Mouse (Mus musculus) midbrain, embryonic 14.5 days (tissue): ENCODE data around the gene Cbfa2t2. TPM values are rescaled to one million over a fixed set of nuclear protein-coding genes. Genes with fewer than 3 reads are reported as not detected.

Experiments used
- ATAC-seq: fragments of 200-750 bp; cut with Nextera tagmentation; 2 replicates; pipeline ENCODE4 v1.8.0; 2017; ENCODE audit warnings: moderate number of reproducible peaks, moderate library complexity; ENCODE audit not compliant: low FRiP score, low TSS enrichment
- DNase-seq: peaks from one replicate; pipeline ENCODE4 v3.0.0-alpha.2; 2015
- H3K27ac ChIP-seq: fragments of 300-500 bp; sonication (generic); replicated peaks from 2 replicates; pipeline ENCODE4 v1.5.1; 2014; ENCODE audit warnings: mild to moderate bottlenecking, low read depth, low read length, moderate library complexity
- H3K27me3 ChIP-seq: fragments of 300-500 bp; sonication (generic); 2 replicates; pipeline ENCODE4 v1.6.1; 2014; ENCODE audit warnings: low read length, control low read depth, mixed read lengths; ENCODE audit not compliant: control insufficient read depth, insufficient read depth
- H3K36me3 ChIP-seq: fragments of 300-500 bp; sonication (generic); 2 replicates; pipeline ENCODE4 v1.6.1; 2014; ENCODE audit warnings: low read length, control low read depth; ENCODE audit not compliant: control insufficient read depth, insufficient read depth
- H3K4me1 ChIP-seq: fragments of 300-500 bp; sonication (generic); 2 replicates; pipeline ENCODE4 v1.6.1; 2014; ENCODE audit warnings: mild to moderate bottlenecking, antibody characterized with exemption, low read length, control low read depth; ENCODE audit not compliant: control insufficient read depth, insufficient read depth
- H3K4me2 ChIP-seq: fragments of 300-500 bp; sonication (generic); 2 replicates; pipeline ENCODE4 v1.6.1; 2014; ENCODE audit warnings: mild to moderate bottlenecking, low read length, moderate library complexity
- H3K4me3 ChIP-seq: fragments of 300-500 bp; sonication (generic); replicated peaks from 2 replicates; pipeline ENCODE4 v1.5.1; 2014; ENCODE audit warnings: low read depth, low read length
- H3K9ac ChIP-seq: fragments of 300-500 bp; sonication (generic); replicated peaks from 2 replicates; pipeline ENCODE4 v1.6.1; 2014; ENCODE audit warnings: mild to moderate bottlenecking, low read length, moderate library complexity
- H3K9me3 ChIP-seq: fragments of 300-500 bp; sonication (generic); 2 replicates; pipeline ENCODE4 v1.6.1; 2016; ENCODE audit warnings: low read length, control low read depth, mixed read lengths; ENCODE audit not compliant: control insufficient read depth
- WGBS: fragments of 180-500 bp; shearing (Covaris S2); extraction: QIAGEN DNeasy Blood & Tissue Kit; methylation state at CpG from one replicate; pipeline ENCODE4 v1.1.7; 2014; 5-methylcytosine and 5-hydroxymethylcytosine counted together
- polyA plus RNA-seq: library from polyadenylated mRNA; unstranded; fragments of >200 nt; fragmentation: Nextera tagmentation; extraction: Ambion mirVana; gene quantifications from 2 replicates; pipeline ENCODE4 v1.2.1, GENCODE M21; 2014

Gene Cbfa2t2
- polyA plus RNA-seq, 1 experiment from 2014 or later = 65.6 TPM

DNA sequence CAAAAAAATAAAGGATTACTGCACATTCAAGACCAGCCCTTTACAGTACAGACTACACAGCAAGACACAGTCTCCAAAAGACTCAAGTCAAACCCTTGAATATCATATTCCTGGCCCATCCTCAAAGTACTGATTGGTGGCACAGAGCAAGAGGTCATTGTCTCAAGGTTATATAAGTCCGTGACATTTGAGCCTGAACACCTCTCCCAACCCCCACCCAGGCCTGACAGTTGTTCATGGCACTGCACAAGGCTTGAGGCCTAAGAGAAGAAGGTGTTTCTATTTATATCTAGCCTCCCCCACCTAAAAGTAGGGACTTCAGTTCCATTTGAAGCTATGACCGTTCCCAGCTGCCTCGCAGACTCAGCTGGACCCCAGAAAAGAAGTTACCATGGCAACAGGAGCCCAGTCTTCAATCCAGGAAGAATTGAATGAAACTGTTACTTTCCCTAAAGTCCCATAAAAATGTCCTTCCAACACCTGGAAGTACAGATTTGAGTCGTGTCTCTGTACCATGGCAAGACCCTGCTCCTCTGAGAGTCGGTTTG is 30.8 kb upstream of the Cbfa2t2 start:
- no peaks in the 10 kb centered on the region for H3K9me3 ChIP-seq
- WGBS = 50% methylated on average over 5 of the region's 5 CpGs
- peaks cover 11% of the 10 kb centered on the region; the same call in 1 of the 2 replicates for H3K4me1 ChIP-seq
- H3K36me3 ChIP-seq = no peaks in the 10 kb centered on the region
- no peak overlapping the region for H3K4me3 ChIP-seq
- no peaks in the 10 kb centered on the region for H3K27me3 ChIP-seq
- ATAC-seq = no peak
- no peak overlapping the region for H3K27ac ChIP-seq
- peak; percentile 57 for DNase-seq
- H3K9ac ChIP-seq = no peak overlapping the region
- H3K4me2 ChIP-seq = no peak overlapping the region

DNA sequence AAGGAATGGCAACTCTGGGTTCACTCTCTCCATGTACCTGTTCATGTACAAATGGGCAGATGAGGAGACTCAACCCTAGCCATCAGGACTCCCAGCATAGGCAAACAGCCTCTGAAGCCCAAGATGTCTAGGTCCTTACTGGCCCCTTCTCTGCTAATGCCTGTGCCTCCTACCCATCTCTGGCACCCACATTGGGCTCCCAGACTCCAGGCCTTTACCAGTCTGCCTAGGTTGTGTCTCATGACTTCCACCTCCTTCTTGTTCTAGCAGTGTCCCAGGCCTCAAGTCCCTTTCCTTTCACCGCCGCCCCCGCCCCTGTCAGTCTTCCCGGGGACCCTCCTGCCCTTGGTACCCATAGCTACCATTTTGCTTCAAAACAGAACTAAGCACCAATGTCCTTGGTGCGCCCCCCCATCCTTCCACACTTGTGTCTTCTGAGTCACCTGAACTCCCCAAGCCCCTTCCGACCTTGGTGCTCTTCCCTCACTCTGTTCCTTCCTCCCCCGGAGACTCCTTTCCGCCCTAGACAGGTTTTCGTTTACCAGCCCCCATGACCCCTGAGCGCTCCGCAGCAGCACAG is 29.1 kb upstream of the Cbfa2t2 start:
- DNase-seq = no peak
- H3K4me2 ChIP-seq = peak overlapping the region; percentile 71
- H3K36me3 ChIP-seq = no peaks in the 10 kb centered on the region
- peak overlapping the region; percentile 70 for H3K9ac ChIP-seq
- peak overlapping the region; percentile 55 for H3K27ac ChIP-seq
- 28% methylated on average over 11 of the region's 11 CpGs for WGBS
- no peak for ATAC-seq
- no peaks in the 10 kb centered on the region for H3K9me3 ChIP-seq
- H3K4me1 ChIP-seq = peaks cover 11% of the 10 kb centered on the region; the same call in 1 of the 2 replicates
- H3K27me3 ChIP-seq = no peaks in the 10 kb centered on the region
- peak overlapping the region; percentile 69 for H3K4me3 ChIP-seq

DNA sequence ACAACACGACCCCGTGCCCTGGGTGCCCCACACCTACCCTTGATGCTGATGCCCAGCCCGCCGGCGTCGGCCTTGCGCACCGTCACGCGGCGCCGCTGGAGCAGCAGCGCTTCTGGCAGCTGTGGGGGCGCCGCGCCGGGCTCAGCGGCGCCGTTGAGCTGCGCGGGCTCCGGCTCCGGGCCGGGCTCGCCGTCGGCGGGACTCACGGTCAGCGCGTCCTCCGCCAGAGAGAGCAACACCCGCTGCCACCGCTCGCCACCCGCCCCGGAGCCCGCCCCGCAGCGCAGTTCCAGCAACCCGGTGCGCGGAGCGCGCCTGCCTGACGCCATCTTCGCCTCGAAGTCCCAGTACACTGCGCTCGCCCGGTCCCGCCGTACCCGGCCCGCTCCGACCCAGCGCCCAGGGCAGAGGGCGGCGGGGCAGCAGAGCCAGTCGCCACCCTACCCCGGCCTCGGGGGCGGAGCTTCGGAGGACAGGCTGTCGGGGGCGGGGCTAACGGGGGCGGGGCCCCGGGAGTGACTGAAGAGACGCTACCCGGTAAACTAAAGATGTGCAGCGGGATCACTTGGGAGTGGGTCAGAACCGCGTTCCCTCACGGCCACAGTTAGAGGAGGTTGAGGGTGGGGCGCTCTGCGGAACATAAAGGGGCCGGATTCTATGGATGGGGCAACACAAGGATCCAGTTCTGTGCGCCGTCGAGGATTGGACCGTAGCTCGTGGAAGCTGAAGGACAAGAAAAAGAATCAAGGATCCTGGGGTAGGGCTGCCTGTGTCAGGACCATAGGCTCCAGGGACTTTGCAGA is 28.4 kb upstream of the Cbfa2t2 start, which contains the start of gene Snta1:
Gene Snta1 (minus strand): TSS at position 457 of the 803 bp plus-strand sequence.
- peak within 1 kb of the TSS; percentile 55 for H3K27ac ChIP-seq
- ATAC-seq (peak; percentile 90), DNase-seq (peak; percentile 86)
- peaks cover 8% of the 10 kb centered on the region; the same call in 1 of the 2 replicates for H3K4me1 ChIP-seq
- H3K36me3 ChIP-seq = no peaks in the 10 kb centered on the region
- no peaks in the 10 kb centered on the region for H3K27me3 ChIP-seq
- no peaks in the 10 kb centered on the region for H3K9me3 ChIP-seq
- peak within 1 kb of the TSS; percentile 70 for H3K9ac ChIP-seq
- 2% methylated on average over 83 of the region's 84 CpGs for WGBS
- peak within 1 kb of the TSS; percentile 69 for H3K4me3 ChIP-seq
- H3K4me2 ChIP-seq = peak within 1 kb of the TSS; percentile 71

DNA sequence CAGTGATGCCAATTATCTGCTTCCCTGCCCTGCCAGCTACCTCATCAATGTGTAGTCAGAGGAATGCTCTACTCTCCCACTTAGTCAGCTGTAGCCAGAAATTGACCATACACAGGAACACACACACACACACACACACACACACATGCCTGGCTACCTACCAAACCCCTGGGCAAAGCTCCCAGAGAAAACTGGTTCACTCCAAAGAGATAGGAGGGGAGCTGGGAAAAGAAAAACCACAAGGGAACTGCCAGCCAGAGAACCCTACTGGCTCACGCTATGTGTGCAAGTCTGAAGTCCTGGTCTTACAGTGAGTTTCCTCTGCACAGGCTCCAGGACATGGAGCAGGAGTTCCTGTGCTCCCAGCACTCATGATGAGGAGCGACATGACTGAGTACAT is 25.9 kb upstream of the Cbfa2t2 start:
- Histone ChIP-seq H3K4me1 (peaks cover 5% of the 10 kb centered on the region; the same call in 1 of the 2 replicates), H3K27me3 (no peaks in the 10 kb centered on the region), H3K4me3 (no peak overlapping the region), H3K4me2 (no peak overlapping the region), H3K27ac (no peak overlapping the region), H3K9ac (no peak overlapping the region), H3K36me3 (no peaks in the 10 kb centered on the region), H3K9me3 (no peaks in the 10 kb centered on the region)
- 72% methylated on average over 2 of the region's 2 CpGs for WGBS
- ATAC-seq = no peak
- DNase-seq = peak; percentile 30

DNA sequence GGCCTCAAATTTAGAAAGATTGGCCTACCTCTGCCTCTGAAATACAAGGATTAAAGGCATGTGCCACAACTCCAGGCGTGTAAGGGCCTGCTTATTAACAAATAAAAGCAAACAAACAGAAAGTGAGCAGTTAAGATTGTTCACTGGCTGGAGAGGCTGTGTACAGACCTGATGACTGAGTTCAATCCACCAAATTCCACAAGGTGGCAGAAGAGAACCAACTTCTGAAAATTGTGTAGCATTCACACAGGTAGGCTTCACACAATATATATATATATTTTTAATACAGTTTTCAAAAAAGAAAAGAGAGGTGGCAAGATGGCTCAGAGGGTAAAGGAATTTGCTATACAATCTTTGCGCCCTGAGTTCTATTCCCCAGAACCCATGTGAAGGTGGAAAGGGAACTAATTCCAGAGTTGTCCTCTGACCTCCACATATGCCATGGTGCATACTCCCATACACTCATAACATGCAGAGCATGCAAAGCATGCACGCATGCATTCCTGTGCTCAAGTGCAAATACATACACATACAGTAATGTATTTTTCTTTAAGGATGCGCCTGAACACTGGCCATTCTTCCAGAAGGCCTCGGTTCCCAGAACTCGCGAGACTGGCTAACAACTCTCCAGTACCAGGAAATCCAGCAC is 24.1 kb upstream of the Cbfa2t2 start:
- Histone ChIP-seq H3K4me2 (no peak overlapping the region), H3K4me1 (no peaks in the 10 kb centered on the region), H3K27me3 (no peaks in the 10 kb centered on the region), H3K4me3 (no peak overlapping the region), H3K27ac (no peak overlapping the region), H3K36me3 (no peaks in the 10 kb centered on the region), H3K9ac (no peak overlapping the region), H3K9me3 (no peaks in the 10 kb centered on the region)
- no peak for ATAC-seq
- 69% methylated on average over 7 of the region's 7 CpGs for WGBS
- peak; percentile 90 for DNase-seq

DNA sequence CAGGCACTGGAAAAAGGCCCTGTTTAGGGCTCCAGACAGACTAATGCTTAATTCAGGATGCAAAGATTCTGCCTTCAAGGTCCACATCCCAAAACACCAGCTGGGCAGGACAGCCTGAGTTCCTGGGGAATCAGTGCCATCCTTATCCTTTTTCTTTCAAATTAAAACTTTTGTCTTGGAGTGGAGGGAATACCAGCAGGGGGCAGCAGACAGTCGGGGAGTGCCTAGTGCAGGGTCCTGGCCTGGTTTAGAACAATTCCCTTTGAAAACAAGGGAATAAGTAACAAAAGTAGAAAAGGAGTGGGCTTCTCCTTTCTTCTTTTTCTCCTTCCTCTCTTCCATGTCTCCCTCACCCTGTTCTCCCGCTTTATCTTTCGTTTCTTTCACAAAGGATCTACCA is 19.2 kb upstream of the Cbfa2t2 start:
- Histone ChIP-seq H3K27ac (no peak overlapping the region), H3K4me3 (no peak overlapping the region), H3K36me3 (no peaks in the 10 kb centered on the region), H3K27me3 (no peaks in the 10 kb centered on the region), H3K9me3 (no peaks in the 10 kb centered on the region), H3K4me2 (no peak overlapping the region), H3K4me1 (0 out of 2 replicates have a peak, but pooled peaks cover 8% of the 10 kb centered on the region), H3K9ac (no peak overlapping the region)
- 14% methylated on average over 3 of the region's 3 CpGs for WGBS
- peak; percentile 89 for DNase-seq
- ATAC-seq = no peak

DNA sequence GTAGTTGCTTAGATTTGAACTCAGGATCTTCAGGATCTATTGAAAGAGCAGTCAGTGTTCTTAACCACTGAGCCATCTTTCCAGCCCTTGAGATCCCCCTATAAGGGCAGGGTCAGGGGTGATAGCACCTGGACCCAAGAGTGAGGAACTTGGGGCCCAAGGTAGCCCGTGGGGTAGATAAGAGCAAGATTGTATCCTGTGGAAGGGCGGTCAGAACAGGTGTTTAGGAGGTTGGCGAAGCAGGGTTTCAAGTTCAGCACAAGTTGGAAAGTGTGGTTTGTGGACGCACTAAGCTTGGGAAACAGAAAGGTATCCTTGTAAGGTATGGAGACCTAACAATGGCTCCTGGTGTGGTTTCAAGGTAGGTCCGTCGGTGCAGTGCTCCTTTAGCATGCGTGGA is 18.3 kb upstream of the Cbfa2t2 start:
- no peak overlapping the region for H3K27ac ChIP-seq
- H3K4me1 ChIP-seq = 0 out of 2 replicates have a peak, but pooled peaks cover 8% of the 10 kb centered on the region
- ATAC-seq (no peak), DNase-seq (no peak)
- no peaks in the 10 kb centered on the region for H3K9me3 ChIP-seq
- H3K9ac ChIP-seq = no peak overlapping the region
- WGBS = 97% methylated on average over 7 of the region's 7 CpGs
- H3K4me3 ChIP-seq = no peak overlapping the region
- H3K36me3 ChIP-seq = no peaks in the 10 kb centered on the region
- H3K27me3 ChIP-seq = no peaks in the 10 kb centered on the region
- H3K4me2 ChIP-seq = no peak overlapping the region

DNA sequence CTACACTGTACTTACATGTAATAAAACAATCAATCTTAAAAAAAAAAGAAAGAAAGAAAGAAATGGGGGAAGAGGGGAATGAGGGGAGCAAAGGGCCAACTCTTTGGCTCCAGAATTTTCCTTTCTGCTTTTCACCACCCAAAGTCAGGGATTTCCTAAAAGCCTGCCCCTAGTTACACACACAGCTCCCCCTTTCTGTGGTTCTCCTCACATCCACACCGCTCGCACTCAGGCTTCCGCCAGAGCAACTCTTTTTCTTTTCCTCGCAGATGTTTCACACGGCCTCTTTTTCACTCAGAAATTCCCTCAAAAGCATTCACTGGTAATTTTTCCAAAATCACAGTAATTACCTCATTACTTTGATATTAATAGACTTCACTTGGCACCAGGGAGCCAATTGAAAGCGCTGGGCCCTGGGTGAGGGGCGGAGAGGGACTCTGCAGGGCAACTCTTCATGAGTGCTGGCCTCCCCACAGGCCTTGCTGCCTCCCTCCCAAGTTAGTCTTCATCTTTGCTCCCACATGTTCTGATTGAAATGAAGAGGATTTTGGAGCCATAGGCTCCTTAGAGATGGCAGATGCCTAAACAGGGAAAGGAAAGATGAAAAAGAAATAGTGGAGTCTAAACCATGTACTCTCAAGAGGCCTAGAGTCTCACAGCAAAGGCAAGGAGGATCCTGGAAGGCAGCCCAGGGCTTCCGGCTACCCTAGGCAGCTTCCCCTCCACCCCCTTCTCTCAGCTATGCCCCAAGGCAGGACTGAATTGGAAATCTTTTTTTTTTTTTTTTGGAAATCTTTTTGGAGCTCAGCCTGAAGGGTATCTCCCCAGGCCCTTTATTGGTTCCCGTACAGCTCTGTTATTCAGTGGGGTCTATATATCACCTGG is 16.4 kb upstream of the Cbfa2t2 start:
- 71% methylated on average over 9 of the region's 9 CpGs for WGBS
- Histone ChIP-seq H3K36me3 (no peaks in the 10 kb centered on the region), H3K9ac (no peak overlapping the region), H3K4me2 (no peak overlapping the region), H3K27ac (0 out of 2 replicates have a peak overlapping the region, but pooled peaks have one; percentile 26), H3K4me1 (0 out of 2 replicates have a peak, but pooled peaks cover 8% of the 10 kb centered on the region), H3K27me3 (no peaks in the 10 kb centered on the region), H3K4me3 (no peak overlapping the region), H3K9me3 (no peaks in the 10 kb centered on the region)
- DNase-seq (no peak), ATAC-seq (no peak)
